Mouse (Mus musculus): ENCODE results near the gene Mpv17l.
"Not testable (repeated sequence)": the region's sequence is repeated elsewhere in the genome, so short reads cannot be mapped to it uniquely, and the experiment has no call there.

Gene Mpv17l

DNA sequence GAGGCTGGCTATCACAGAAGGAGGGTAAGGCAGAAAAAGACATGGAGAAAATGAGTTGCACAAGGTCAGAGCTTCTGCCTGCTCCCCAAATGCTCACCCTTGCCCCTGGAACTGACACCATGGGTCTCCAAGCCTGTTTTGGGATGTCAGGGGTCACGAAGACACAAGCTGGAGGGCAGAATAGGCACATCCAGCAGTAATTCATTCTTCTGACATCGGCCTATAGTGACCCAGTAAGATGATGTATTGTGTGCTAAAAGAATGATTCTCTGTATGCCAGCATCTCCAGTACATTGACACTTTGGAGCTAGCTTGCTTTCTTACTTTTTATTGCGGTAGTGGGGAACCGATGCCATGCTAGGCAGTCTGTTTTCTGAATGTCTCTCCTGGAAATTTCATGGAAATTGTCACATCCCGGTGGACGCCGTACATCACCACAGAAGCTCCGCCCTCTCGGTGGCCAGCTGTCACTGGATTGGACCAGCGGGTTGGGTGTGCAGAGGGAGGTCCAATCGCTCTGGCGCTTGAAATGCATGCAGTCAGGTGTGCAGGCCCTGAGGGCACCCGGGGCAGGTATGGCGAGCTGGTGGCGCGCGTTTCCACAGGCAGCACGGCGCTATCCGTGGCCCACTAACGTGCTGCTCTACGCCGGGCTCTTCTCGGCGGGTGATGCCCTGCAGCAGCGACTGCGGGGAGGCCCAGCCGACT lies 37.3 kb downstream of the Mpv17l start:
- DNase-seq, result peak; percentile 82

GRCm38 (mm10) chr16:13940847-13941395 lies 38.0 kb downstream of the Mpv17l start:
- no peak for DNase-seq

DNA sequence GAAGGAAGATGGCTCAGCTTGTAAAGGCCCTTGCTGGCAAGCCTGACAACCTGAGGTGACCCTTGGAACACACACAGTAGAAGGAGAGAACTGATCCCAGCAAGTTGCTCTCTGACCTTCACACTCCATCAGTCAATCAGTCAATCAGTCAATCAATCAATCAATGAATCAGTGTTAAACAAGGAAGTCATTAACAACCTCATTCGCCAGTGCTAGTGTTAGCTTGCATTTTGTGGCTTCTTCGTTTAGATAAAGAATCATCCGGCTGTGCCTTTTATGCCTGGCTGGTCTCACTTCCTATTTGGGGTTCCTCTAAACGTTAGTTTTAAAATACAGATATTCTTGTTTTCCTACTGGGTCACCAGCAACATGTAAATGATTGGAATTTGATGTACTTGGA lies 41.2 kb downstream of the Mpv17l start:
- DNase-seq, result no peak

GRCm38 (mm10) chr16:13944752-13945151 lies 41.8 kb downstream of the Mpv17l start:
- DNase-seq, result no peak

DNA sequence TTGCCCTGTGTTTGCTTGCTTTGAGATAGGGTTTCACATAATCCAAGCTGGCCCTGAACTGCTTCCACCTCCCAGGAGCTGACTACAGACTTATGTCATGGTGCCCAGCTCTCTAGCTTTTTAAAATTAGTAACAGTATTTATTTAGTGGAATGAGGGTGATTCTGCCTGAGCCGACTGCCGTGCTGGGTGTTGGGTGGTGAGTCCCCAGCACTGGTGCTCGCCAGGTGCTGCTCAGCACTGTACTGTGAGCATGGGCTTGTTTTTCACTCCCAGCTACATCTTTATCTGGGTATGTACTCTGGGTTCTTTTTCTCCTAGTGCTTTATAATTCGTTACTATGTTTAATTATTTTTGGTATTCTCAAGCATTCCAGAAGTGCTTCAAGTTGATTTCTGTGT lies 42.2 kb downstream of the Mpv17l start:
- no peak for DNase-seq

GRCm38 (mm10) chr16:13946306-13946705 lies 43.3 kb downstream of the Mpv17l start:
- no peak for DNase-seq

GRCm38 (mm10) chr16:13951245-13951644 lies 48.3 kb downstream of the Mpv17l start:
- no peak for DNase-seq

DNA sequence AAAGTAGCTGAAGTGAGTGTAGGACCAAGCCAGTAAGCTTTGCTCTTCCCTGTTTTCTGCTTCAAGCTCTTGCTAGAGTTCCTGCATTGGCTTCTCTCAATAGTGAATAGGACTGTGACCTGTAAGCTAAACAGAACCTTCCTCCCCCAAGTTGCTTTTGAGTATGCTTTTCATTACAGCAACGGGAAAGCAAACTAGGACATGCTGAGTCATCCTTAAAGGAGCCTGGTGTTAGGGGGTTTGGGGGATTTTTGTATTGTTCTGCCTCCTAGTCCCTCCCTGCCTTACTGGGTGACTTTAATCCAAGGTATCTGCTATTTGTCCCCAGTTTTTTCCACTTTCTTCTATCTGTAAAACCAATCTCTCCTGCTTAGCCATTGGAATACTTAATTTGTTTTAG lies 59.1 kb downstream of the Mpv17l start:
- no peak for DNase-seq

DNA sequence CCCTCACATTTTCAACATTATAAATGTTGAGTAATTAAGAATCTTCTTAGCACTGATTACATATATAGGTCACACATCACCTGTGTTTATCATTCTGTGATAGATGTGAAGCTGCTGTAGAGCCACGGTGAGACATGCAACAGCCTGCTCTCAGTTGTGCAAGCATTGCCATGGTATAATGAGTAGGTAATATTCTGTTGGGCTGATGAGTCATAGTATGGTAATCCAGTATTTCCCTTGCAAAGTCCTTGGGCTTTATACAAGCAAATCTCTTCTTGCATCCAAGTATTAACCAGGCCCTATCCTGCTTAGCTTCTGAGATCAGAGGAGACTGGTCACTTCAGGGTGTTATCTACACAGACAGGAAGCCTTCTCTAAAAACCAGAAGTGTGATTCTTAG lies 66.1 kb downstream of the Mpv17l start:
- no peak for DNase-seq

DNA sequence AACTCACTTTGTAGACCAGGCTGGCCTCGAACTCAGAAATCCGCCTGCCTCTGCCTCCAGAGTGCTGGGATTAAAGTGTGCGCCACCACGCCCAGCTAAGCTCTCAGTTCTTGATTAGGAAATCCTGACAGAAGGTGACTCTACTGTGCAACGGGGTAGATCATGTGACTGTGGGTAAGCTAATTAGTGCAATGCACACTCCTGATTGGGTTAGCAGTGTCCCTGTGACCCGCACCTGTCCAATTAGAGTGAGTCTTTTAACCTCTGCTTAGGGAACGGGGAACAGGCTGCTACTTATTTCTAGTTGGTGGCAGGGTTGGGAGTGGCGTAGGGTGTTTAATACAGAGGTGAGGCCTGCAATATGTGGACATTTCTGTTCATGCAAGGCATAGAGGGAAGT lies 69.1 kb downstream of the Mpv17l start:
- DNase-seq, result no peak

DNA sequence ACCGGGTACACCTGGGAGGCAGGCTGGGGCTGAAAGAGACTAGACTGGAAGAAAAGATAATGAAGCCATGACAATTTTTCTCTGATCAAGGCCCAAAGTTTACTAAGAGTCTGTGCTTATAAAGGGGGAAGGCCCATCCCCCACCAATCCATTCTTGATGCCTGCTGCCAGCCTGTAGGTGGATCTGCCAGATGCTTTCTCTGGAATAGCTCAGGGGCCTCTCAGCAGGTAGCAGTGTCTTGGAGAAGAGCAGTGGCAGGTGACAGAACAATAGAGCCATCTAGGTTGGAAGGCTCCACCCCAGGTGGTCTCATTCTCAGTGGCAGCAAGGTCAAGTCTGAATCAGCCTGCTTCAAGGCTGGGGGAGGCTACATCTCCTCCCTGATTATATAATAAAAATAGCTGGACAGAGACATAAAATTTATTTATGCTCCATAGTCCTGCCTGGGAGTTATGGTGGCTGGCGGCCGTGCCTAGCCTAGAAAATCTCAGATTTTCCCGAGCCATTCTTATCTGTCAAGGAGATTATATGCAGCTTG lies 73.5 kb downstream of the Mpv17l start:
- DNase-seq, result not testable (repeated sequence)

DNA sequence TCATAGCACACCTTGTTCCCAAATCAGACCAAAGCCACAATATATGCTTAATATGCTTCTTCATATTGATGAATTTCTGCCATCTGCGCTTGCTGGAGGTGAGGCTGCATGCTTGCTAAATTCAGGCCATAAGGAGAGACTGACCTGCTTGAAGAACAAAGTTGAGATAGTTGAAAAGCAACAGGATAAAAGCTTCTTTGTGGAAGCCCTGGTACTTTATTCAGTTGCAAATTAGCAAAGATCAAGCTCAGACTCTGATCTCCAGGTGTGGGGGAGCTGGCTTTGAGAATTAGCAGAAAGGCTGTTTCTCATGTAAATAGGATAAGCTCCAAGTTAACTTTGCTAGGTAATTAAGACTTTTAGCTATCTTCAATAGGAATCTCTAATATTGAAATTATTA lies 74.1 kb downstream of the Mpv17l start:
- not testable (repeated sequence) for DNase-seq

DNA sequence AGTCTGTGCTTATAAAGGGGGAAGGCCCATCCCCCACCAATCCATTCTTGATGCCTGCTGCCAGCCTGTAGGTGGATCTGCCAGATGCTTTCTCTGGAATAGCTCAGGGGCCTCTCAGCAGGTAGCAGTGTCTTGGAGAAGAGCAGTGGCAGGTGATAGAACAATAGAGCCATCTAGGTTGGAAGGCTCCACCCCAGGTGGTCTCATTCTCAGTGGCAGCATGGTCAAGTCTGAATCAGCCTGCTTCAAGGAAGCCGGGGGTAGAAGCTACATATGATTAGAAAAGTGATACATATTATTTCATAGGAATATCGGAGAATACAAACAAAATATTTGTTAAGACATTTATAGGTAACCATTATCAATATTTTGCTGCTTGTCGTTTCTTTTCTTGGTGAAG lies 78.8 kb downstream of the Mpv17l start:
- DNase-seq, result not testable (repeated sequence)

- no peak for DNase-seq
Observed at GRCm38 (mm10) chr16:13983161-13983560, 80.2 kb downstream of the Mpv17l start.

DNA sequence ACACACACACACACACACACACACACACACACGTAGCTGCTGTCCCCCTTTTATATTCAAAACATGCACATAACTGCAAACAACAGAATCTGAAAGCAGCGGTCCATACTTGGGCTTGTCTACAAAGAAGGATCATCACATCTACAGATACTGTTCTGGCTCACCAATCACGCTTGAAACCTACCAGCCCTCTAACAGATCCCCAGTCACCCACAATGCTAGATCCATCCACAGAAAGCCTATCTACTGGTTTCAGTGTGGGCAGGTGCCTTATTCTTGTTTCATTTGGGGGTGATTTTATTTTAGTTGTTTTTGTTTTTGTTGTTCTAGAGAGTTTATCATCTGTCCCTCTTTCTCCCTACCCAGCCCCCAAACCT lies 83.2 kb downstream of the Mpv17l start:
- no peak for DNase-seq

- peak; percentile 63 for DNase-seq
Observed at GRCm38 (mm10) chr16:13986574-13987478, 83.9 kb downstream of the Mpv17l start, which contains the start of the genes 2900011O08Rik and Ifitm7. Gene 2900011O08Rik (plus strand): TSS chr16:13986604. Gene Ifitm7 (minus strand): TSS chr16:13986888.

GRCm38 (mm10) chr16:13992518-13993248 lies 89.7 kb downstream of the Mpv17l start:
- DNase-seq, result no peak

DNA sequence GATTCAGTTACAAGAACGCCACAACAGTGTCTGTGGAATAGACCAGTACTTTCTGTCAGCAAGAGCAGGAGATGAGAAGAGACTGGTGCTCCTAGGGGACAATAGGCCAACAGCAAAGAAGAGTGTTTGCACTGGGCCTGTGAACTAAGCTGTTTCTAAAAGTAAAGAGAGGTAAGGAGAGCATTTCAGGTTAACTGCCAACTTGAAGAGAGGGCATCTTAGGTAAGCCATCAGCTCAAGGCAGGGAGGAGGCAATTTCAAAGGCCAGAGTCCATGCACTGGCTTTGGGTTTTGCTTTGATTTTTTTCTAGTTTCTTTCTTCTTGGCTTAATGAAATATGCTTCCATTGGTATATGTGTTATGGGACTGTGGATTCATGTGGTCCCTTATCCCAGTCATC lies 91.1 kb downstream of the Mpv17l start:
- no peak for DNase-seq

DNA sequence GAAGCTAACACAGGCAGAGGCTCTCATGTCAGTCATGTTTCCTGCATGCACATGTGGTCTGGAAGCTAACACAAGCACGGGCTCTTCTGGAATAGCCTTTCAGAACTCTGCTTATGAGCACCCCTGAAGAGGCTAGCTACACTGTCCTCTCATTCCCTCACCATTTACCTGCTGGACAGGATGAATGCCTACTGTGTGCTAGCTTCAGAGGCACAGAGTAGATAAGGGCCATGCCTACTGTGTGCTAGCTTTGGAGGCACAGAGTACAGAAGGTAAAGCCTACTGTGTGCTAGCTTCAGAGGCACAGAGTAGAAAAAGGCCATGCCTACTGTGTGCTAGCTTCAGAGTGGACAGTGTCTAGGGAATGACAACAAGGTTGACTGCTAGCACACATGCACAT lies 91.5 kb downstream of the Mpv17l start:
- no peak for DNase-seq
